Mouse (Mus musculus) intestine, embryonic 16.5 days (tissue): Measurements from ENCODE around the gene Lrrc47. TPM values are rescaled to one million over a fixed set of nuclear protein-coding genes. Genes with fewer than 3 reads are reported as not detected.

ENCODE experiments used
- ATAC-seq: fragments of 200-750 bp; cut with Nextera tagmentation; 2 replicates; pipeline ENCODE4 v1.8.0; 2017; ENCODE audit warnings: moderate TSS enrichment, moderate library complexity
- H3K27ac ChIP-seq: fragments of 300-500 bp; sonication (generic); 2 replicates; pipeline ENCODE4 v1.5.1; 2014; ENCODE audit warnings: mild to moderate bottlenecking, low read length
- H3K27me3 ChIP-seq: fragments of 300-500 bp; sonication (generic); replicated peaks from 2 replicates; pipeline ENCODE4 v1.6.1; 2014; ENCODE audit warnings: low read length, control low read depth, mixed read lengths; ENCODE audit not compliant: control insufficient read depth, insufficient read depth
- H3K36me3 ChIP-seq: fragments of 300-500 bp; sonication (generic); 2 replicates; pipeline ENCODE4 v1.6.1; 2014; ENCODE audit warnings: low read length, control low read depth; ENCODE audit not compliant: control insufficient read depth, insufficient read depth
- H3K4me1 ChIP-seq: fragments of 300-500 bp; sonication (generic); 2 replicates; pipeline ENCODE4 v1.6.1; 2014; ENCODE audit warnings: low read length, control low read depth, mixed read lengths; ENCODE audit not compliant: control insufficient read depth, insufficient read depth
- H3K4me2 ChIP-seq: fragments of 300-500 bp; sonication (generic); 2 replicates; pipeline ENCODE4 v1.6.1; 2014; ENCODE audit warnings: low read depth, low read length, control low read depth
- H3K4me3 ChIP-seq: fragments of 300-500 bp; sonication (generic); 2 replicates; pipeline ENCODE4 v1.5.1; 2014; ENCODE audit warnings: mild to moderate bottlenecking, low read length
- H3K9ac ChIP-seq: fragments of 300-500 bp; sonication (generic); 2 replicates; pipeline ENCODE4 v1.6.1; 2014; ENCODE audit warnings: low read depth, low read length
- H3K9me3 ChIP-seq: fragments of 300-500 bp; sonication (generic); 2 replicates; pipeline ENCODE4 v1.6.1; 2016; ENCODE audit warnings: low read length, control low read depth; ENCODE audit not compliant: control insufficient read depth
- whole genome bisulfite sequencing: fragments of 180-500 bp; shearing (Covaris S2); extraction: QIAGEN DNeasy Blood & Tissue Kit; methylation state at CpG from one replicate; pipeline ENCODE4 v1.1.7; 2014; 5-methylcytosine and 5-hydroxymethylcytosine counted together
- polyA plus RNA-seq: library from polyadenylated mRNA; unstranded; fragments of >200 nt; fragmentation: Nextera tagmentation; extraction: Ambion mirVana; gene quantifications from 2 replicates; pipeline ENCODE4 v1.2.1, GENCODE M21; 2015

The Lrrc47 gene
- polyA plus RNA-seq, 1 experiment from 2014 or later: 10.1 TPM

DNA sequence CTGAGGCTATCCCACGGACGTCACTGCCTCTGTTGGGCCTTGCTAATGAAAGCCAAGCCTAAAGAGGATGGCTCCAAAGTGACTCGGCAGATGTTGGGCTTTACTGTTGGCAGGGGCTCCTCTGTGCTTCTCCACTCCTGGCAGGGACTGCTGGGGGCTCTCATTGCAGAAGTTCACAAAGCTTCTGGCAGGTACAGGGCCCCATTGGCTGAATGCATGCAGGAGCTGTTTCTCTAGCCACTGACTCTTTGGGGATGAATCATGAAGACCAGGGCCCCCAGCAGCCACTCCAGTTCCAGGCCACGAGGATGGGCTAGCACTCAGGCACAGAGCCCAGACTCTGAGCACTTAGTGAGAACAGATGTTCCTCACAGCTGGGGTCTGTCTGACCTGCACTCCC is 46.2 kb downstream of the Lrrc47 start:
- no peaks in the 10 kb centered on the region for H3K27me3 ChIP-seq
- no peak overlapping the region for H3K4me2 ChIP-seq
- ATAC-seq: no peak
- 74% methylated on average over 4 of the region's 4 CpGs for WGBS
- H3K9ac ChIP-seq: no peak overlapping the region
- H3K9me3 ChIP-seq: no peaks in the 10 kb centered on the region
- no peaks in the 10 kb centered on the region for H3K4me1 ChIP-seq
- no peak overlapping the region for H3K27ac ChIP-seq
- H3K4me3 ChIP-seq: no peak overlapping the region
- no peaks in the 10 kb centered on the region for H3K36me3 ChIP-seq

GRCm38 (mm10) chr4:154064827-154065773 is 53.6 kb downstream of the Lrrc47 start:
- Histone ChIP-seq H3K9ac (no peak overlapping the region), H3K36me3 (no peaks in the 10 kb centered on the region), H3K27ac (no peak overlapping the region), H3K4me3 (no peak overlapping the region), H3K27me3 (0 out of 2 replicates have a peak, but pooled peaks cover 3% of the 10 kb centered on the region), H3K4me1 (no peaks in the 10 kb centered on the region), H3K9me3 (no peaks in the 10 kb centered on the region), H3K4me2 (no peak overlapping the region)
- peak; percentile 69 for ATAC-seq
- 59% methylated on average over 14 of the region's 14 CpGs for WGBS

GRCm38 (mm10) chr4:154070896-154071295 is 59.4 kb downstream of the Lrrc47 start:
- no peak for ATAC-seq
- WGBS: 0% methylated on average over 5 of the region's 5 CpGs

More at GRCm38 (mm10) chr4:154070896-154071295, 59.4 kb downstream of the Lrrc47 start:
- Histone ChIP-seq H3K4me1 (no peaks in the 10 kb centered on the region), H3K4me3 (no peak overlapping the region), H3K4me2 (no peak overlapping the region), H3K27ac (no peak overlapping the region), H3K36me3 (no peaks in the 10 kb centered on the region), H3K27me3 (peaks cover 12% of the 10 kb centered on the region), H3K9ac (no peak overlapping the region), H3K9me3 (no peaks in the 10 kb centered on the region)

Other genes starting within 250 kb of the Lrrc47 start
- 61.8 and 67.4 TPM in 2 replicates for gene A430005L14Rik, start 54.5 kb upstream of the Lrrc47 start, polyA plus RNA-seq
- 14.6 and 18.6 TPM in 2 replicates for gene Dffb, start 36.6 kb upstream of the Lrrc47 start, polyA plus RNA-seq
- gene Cep104, start 36.5 kb upstream of the Lrrc47 start, polyA plus RNA-seq: 9.3 and 10.6 TPM in 2 replicates
- gene Smim1, start 14.5 kb downstream of the Lrrc47 start, polyA plus RNA-seq: 183 and 196 TPM in 2 replicates
- gene Ccdc27, start 30.9 kb downstream of the Lrrc47 start, polyA plus RNA-seq: not detected in 2 replicates
- gene Trp73, start 128.5 kb downstream of the Lrrc47 start, polyA plus RNA-seq: 0.11 and 0.12 TPM in 2 replicates
- 29.3 and 30.1 TPM in 2 replicates for gene Wrap73, start 130.6 kb downstream of the Lrrc47 start, polyA plus RNA-seq
- 87.9 and 93.9 TPM in 2 replicates for gene Tprgl, start 148.9 kb downstream of the Lrrc47 start, polyA plus RNA-seq
- 10.3 and 12.0 TPM in 2 replicates for gene Megf6, start 159.0 kb downstream of the Lrrc47 start, polyA plus RNA-seq